35 mouse cellular contexts compared by ENCODE assay signal in genomic region chr2:39040215-39040614, GRCm38 (mm10).
"Had no signal": no experiment of that assay in that cellular context is flagged by ENCODE, and none has a peak within 500 bp of the region (broad histone marks: within the 10 kb centered on the region; RNA-seq: fewer than 3 reads in every experiment).

No protein-coding gene starts in this region.

- H3K4me3 ChIP-seq: heart, embryonic 10.5 days; heart, embryonic 12.5 days; heart, embryonic 13.5 days; heart, embryonic 15.5 days; hindbrain, embryonic 10.5 days; hindbrain, embryonic 12.5 days; hindbrain, embryonic 13.5 days; hindbrain, embryonic 15.5 days; intestine, embryonic 15.5 days; kidney, embryonic 15.5 days; layer of hippocampus, adult 2 months; left cerebral cortex, adult 2 months had no signal

- H3K9me3 ChIP-seq: heart, embryonic 10.5 days; heart, embryonic 12.5 days; heart, embryonic 13.5 days; heart, embryonic 15.5 days; hindbrain, embryonic 10.5 days; hindbrain, embryonic 12.5 days; hindbrain, embryonic 13.5 days; hindbrain, embryonic 15.5 days; intestine, embryonic 15.5 days; kidney, embryonic 15.5 days had no signal

- H3K27ac ChIP-seq: heart, embryonic 10.5 days; heart, embryonic 13.5 days; heart, embryonic 15.5 days; hindbrain, embryonic 10.5 days; hindbrain, embryonic 12.5 days; hindbrain, embryonic 13.5 days; hindbrain, embryonic 14.5 days; hindbrain, embryonic 15.5 days; hindbrain, postnatal 0 days; intestine, embryonic 15.5 days; kidney, embryonic 15.5 days; kidney, postnatal 0 days; layer of hippocampus, adult 2 months; left cerebral cortex, adult 2 months had no signal

- ATAC-seq: hindbrain, embryonic 16.5 days; hindbrain, postnatal 0 days; inflammation-experienced regulatory T-cells, adult 6 months; intestine, embryonic 15.5 days; intestine, embryonic 16.5 days; intestine, postnatal 0 days had no signal

- H3K4me2 ChIP-seq: heart, embryonic 11.5 days; heart, embryonic 12.5 days; heart, embryonic 13.5 days; heart, embryonic 15.5 days; hindbrain, embryonic 12.5 days; hindbrain, embryonic 13.5 days; hindbrain, embryonic 14.5 days; hindbrain, embryonic 15.5 days; intestine, embryonic 15.5 days; kidney, embryonic 15.5 days had no signal

- H3K4me1 ChIP-seq: heart, embryonic 10.5 days; heart, embryonic 12.5 days; heart, embryonic 13.5 days; heart, embryonic 15.5 days; hindbrain, embryonic 10.5 days; hindbrain, embryonic 12.5 days; hindbrain, embryonic 13.5 days; hindbrain, embryonic 15.5 days; intestine, embryonic 15.5 days; kidney, embryonic 15.5 days had no signal

- H3K27me3 ChIP-seq: heart, embryonic 12.5 days; heart, embryonic 13.5 days; heart, embryonic 15.5 days; hindbrain, embryonic 12.5 days; hindbrain, embryonic 13.5 days; hindbrain, embryonic 15.5 days; intestine, embryonic 15.5 days; kidney, embryonic 15.5 days had no signal

- DNase-seq: heart, postnatal 10 days; heart, postnatal 14 days; heart, postnatal 36 days; heart, postnatal 4 days; kidney, adult 11 months; kidney, adult 18-20 months; kidney, adult 2 months; kidney, adult 8-10 months; kidney, adult 9 months; kidney, postnatal 10 days; kidney, postnatal 14 days; kidney, postnatal 25 days; kidney, postnatal 36 days; layer of hippocampus, adult 9-11 months; layer of hippocampus, postnatal 36 days had no signal

- H3K9ac ChIP-seq: heart, embryonic 12.5 days; heart, embryonic 13.5 days; heart, embryonic 15.5 days; hindbrain, embryonic 12.5 days; hindbrain, embryonic 13.5 days; hindbrain, embryonic 14.5 days; hindbrain, embryonic 15.5 days; intestine, embryonic 15.5 days; kidney, embryonic 15.5 days had no signal
